Mouse (Mus musculus): ENCODE measurements around the gene Lta.

Gene Lta

DNA sequence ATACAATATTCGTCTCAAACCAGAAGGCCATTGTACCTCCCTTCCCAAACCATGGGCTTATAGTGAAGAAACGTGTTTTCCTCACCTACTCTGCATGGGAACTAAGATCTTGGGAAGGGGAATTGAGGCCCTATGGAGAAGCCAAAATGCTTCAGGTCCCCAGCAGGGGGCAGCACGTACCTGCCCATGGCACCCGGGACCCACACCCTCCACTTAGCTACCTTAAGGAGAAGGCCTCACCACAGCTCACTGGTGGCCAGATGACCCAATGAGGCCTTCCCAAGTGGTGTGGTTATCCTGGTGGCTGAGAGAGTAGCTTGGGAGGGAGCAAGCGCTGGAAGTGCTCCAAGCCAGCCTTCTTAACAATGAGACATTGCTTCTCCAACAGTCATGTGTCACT, 26.6 kb downstream of the Lta start:
- peak; percentile 82 to 84 for DNase-seq

DNA sequence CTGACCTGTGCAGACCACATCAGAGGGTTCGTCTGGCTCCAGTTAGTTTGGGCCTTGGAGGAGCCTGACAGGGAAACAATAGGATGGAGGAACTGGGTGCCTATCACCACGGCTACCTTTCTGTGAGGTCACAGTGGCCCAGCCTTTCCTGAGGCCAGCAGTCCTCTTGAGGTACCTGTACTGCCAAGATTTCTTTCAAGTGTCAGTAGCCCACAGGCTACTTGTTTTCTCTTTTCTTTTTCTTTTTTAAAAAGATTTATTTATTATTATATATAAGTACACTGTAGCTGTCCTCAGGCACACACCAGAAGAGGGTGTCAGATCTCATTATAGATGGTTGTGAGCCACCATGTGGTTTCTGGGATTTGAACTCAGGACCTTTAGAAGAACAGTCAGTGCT, 29.2 kb downstream of the Lta start, which contains the start of gene Aif1:
Gene Aif1, minus strand, starts transcription at position 101 of the 400 bp plus-strand sequence.
- no peak for DNase-seq

DNA sequence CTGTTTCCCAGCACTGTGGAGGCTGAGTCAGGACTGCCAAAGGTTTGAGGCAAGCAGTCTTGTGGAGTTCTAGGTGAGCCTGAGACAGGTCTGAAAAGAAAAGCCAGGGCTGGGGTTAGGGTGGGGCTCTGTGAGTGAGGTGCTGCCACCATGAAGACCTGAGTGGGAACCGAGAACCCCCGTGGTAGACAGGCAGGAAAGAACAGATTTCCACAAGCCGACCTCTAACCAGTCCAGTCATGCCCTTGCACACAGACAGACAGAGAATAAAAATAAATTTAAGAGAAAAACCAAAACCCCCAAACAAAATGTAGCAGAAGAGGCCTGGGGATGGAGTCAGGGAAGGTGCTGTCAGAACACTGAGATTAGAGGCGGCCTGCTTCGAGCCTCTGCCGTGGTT, 29.8 kb downstream of the Lta start:
- no peak for DNase-seq

DNA sequence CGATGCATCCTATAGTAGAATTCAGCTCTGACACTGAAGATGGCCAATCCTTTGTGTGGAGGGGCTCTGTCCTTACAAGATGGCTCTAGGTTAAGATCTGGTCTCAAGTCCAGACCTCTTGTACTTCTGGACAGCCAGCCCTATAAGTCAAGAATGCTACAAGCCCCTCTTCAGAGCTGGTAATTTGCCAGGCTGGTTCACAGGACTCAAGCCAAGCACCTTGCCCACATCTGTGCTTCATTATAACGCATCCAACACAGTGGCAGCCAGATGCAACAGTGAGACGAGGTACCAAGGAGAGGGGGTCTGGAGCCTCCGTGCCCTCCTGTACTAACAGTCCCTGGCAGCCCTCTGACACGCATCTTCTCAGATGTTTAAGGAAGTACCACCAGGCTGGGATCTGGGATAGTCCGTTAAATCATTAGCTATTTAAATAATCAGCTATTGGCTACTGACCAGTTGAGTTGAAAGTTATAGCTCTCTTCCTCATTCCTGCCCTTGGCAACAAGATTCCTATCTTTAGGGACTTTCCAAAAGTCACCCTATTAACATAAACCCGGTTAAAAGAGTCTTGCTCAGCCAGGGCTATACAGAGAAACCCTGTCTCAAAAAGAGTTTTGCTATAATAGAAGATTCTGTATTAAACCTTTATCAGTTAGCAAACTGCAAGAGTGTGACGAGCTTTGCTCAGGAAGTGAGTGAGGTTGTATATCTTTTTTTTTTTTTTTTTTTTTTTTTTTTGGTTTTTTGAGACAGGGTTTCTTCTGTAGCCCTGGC, 30.8 kb downstream of the Lta start:
- no peak for DNase-seq

DNA sequence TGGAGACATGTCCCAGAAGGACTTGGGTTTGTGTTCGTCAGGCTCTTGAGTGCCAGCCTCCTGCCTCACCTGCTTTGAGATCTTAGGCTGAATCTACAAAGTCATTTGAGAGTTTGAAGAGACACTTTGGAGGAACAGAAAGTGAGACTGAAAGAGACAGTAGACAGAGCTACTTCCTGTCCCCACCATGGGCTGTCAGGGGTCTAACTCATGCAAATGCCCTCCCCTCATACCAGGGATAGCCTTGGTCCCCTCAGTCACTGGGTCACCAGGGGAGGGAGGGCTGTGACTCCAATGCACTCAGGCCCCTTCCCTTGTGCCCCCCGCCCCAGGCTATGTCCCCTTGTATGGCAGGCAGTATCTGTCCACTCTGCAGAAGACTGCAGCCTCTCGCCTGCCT, 31.8 kb downstream of the Lta start:
- peak; percentile 37 to 38 for DNase-seq

DNA sequence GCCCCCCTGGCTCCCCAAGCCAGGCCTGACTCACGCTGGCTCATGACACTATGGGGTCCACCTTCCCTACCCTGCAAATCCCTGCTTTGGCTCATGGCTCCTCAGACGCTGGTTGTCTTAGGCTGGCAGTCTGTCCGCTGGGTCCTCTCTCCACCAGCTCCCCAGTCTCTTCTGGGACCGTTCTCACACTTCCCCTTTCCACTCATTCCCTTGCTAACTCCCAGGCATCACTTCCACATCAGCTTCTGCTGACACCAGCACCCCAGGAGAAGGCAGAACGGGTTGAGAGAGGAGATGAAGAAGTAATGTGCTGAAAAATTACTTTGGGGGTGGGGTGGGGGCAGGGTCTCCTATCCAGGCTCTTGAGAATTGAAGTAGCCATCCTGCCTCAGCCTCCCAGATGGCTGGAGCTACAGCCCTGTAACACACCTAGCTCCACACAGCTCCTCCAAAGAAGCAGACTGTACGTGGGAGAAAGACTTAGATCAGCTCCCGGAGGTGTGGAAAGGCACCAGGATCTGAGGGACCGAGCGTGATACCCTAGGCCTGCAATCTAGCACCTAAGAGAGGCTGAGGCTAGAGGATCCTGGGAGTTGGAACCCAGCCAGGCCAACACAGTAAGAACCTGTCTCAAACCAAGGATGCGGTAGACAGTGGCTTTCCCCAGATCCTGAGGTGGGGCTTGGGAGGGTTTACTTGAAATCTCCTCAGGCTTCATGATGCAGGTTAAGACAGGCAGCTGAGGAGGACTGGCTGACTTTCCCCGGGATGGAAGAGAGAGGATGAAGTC, 32.5 kb downstream of the Lta start:
- DNase-seq = peak; percentile 32 to 37

DNA sequence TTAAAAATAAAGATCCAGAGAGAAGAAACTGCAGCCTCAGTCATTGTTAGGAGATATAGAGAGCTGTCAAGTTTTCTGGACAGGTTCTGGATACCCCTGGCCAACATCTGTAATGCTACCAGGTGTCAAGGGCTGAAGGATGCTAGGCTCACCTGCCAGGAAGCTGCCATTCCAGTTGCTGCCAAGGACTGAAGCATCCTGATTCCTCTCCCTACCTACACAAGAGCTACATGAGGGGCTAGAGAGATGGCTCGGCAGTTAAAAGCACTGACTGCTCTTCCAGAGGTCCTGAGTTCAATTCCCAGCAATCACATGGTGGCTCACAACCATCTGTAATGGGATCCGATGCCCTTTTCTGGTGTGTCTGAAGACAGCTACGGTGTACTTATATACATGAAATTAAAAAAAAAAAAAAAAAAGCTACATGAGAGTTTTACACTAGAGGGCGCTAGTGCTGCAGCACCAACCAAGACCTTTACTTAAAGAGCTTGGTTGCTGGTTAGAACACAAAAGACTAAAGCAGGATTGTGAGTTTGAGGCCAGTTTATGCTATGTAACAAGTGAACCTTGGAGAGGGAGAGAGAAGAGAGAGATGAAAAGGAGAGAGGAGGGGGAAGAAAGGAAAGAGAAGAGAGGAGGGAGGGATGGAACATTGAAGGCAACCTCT, 36.5 kb downstream of the Lta start:
- DNase-seq = peak in 1 of 2 experiments; percentile 28

DNA sequence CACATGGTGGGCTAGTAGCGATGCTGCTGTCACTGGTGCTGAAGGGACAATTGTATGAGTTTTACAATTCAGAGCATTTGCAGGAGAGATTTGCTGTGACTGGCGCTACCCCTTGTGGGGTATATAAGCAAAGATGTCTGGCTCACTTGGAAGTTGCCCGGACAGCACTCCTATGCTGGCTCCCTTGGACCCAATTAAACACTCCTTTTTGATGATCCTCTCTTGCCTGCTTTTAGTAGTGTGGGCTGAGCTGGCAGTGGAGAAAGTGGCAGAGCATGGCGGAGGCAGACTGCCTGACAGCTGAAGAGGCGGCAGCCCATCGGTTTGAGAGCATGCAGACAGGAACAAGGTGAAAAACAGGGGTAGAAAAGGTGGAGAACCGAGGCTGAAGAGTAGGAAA, 37.4 kb downstream of the Lta start:
- no peak for DNase-seq

DNA sequence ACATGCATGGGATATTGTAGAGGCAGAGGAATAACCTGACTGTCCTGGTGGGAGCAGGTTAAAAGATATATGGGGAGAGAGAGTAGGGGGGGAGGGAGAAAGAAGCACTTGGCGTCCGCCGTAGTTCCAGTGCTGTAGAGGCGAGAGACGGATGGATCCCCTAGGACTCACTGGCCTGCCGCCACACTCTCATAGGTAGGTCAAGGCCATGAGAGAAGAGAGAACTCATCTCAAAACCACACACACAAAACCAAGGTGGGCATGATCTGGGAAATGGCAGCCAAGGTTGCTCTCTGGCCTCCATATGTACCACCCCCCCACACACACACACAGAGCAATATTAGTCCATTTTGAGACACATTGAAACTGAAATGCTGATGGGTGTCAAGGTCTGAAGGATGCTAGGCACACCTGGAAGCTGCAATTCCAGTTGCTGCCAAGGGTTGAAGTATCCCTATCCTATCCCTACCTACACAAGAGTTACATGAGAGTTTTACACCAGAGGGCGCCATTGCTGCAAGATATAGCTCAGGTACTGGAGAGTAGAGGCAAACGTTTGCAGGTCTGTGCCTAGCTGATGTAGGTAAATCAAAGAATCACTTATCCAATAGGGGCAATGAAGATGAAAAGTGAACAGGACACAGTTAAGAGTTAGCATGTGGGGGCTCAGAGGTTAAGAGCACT, 38.7 kb downstream of the Lta start:
- DNase-seq = peak; percentile 63 to 64

DNA sequence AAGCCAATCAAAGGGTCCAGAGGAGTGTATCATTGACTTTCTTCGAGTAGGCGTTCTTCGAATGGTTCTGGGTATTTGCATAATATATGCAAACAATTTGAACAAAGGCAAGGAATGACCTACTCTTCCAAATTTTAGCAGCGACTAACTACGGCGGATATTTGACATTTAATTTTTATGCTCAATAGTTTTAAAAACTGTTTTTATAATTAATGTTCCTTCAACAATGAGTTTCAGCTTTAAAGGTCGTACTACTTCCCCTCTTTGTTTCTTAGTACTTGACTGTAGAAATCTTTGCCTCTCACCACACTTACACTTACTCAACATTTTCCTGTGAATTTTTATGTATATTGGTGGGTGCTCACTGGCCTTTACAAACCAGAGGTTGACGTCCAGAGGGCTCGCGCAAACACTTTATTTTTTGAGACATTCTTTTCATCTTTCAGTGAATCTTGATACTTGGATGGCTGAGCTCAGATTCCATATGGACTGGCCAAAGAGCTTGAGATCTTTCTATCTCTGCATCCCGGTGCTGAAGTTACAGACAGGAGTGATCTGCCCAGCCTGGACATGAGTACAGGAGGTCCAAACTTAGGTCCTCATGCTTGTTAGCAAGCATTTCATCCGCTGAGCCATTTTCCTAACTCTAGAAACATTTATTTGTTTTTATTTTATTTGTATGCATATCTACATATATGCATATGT, 39.5 kb downstream of the Lta start:
- no peak for DNase-seq

DNA sequence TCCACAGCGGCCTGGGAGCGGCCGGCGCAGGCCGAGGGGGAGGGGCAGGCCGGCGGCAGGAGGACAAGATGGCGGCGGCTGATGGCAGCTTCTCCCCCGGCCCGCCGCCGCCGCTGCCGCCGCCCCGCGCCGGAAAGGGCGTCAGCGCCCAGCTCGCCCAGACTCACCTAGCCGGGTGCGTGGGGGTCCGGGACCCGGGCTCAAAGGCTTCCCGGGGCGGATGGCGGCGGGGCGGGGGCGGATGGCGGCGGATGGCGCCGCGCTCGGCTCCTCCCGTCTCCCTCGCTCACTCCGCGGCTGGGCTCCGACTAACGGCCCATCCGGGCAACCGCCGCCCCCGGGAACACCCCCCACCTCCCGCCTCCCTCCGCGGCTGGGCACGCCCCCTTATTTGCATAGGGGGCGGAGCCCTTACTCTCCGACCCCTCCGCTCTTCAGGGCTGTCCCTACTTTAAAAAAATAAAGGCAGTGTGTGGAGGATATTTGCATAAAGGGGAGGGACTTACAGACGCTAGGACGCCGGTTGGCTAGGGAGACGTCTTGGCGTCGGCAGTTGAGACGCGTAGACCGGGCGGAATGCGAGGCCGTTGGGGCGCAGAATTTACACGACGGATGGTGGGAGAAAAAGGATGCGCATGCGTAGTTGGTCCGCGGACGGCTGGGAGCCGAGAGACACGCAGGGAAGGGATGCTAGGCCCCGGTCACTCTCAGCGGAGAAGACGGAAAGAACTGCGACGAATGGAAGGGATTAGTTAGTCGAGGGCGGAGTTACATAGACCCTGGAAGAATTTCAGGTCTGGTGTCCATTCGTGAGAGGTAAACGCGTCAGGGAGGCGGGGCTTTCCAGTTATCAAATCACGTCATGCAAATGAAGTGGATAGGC, 40.3 kb downstream of the Lta start, which contains the start of gene Prrc2a:
Gene Prrc2a, minus strand, starts transcription at position 330 of the 883 bp plus-strand sequence.
- DNase-seq = peak; percentile 95 to 97

DNA sequence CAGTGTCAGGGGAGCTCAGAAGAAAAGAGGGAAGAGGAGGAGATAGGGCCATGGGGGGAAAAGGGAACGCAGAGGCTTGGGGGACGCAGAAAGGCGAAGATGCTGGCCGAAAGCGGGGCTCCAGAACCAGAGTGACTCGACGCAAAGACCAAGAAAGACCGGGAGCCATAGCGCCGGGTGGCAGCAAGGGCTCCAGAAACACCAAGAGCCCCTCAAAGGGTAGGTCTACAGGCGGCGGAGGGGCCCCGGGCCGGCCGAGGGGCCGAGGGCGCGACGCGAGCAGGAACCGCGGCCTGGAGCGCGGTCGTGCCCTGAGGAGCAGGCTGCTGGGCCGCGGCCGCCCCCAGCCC, 41.0 kb downstream of the Lta start:
- DNase-seq = no peak

DNA sequence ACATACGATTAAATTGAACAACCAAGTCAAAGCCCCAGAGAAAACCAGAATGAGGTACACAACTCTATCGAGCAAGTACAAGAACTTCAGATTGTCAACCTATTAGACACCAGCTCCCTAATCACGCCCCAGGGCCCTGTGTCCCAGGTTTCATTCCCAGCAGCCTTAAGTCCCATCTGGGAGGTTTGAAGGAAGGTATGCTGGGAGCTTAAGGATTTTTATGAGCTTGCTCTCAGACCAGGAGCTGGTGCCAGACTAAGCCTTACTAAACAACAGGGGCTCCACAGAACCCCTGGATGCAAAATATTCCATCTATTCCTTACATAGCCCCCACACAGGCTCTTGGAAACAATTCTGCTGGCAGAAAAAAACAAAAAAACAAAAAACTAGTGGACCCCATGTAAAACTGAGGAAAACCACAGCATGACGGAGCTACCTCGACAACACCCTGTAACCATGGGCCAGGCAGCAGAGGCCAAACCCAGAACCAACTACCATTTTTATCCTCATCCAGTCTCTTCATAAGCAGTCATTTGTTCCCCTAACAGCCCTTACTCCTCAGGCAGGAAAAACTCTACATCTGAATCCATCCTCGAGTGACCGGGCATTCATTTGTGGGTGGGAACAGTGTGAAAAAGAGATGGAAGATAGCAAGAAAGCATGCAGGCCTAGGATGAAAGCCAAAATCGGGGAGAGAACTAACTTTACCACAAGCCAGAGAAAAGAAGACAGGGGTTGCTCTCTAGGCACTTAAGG, 41.6 kb downstream of the Lta start:
- DNase-seq = no peak

DNA sequence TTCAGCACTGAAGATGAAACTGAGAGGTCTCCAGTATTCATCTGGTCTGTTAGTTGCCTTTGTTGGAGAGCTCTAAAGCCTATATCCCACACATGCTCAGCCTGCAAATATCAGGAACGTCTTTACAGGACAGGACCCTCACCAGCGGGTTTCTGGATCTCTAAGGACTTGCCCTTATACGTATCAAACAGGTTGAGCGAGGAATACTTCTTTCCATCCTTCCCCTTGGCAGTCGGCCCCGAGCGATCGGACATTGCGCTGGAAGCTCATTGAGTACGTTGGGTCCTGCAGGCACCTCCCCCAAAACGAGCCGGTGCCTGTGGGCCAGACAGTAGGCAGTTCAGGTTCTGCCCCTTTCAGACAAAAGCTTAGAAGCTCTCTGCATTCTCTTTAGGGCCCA, 42.4 kb downstream of the Lta start:
- DNase-seq = no peak

DNA sequence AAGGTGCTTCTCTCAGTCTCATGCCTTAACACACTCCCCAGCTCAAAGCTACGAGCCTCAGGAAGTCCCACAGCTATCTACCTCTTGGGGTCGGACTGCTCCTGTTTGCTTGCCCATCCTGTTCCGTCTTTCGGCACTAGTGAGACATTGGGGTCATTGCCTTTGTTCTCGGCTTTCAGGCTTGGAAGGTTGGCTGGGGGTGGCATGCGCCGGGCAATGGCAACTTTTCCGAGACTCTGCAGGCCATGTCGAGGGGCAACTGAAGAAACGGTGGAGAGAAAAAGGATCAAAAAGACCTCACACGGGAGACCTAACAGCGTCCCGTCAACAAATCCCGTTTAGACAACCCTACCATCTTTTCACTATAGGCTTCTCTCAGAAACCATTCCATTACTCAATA, 43.0 kb downstream of the Lta start:
- no peak for DNase-seq

DNA sequence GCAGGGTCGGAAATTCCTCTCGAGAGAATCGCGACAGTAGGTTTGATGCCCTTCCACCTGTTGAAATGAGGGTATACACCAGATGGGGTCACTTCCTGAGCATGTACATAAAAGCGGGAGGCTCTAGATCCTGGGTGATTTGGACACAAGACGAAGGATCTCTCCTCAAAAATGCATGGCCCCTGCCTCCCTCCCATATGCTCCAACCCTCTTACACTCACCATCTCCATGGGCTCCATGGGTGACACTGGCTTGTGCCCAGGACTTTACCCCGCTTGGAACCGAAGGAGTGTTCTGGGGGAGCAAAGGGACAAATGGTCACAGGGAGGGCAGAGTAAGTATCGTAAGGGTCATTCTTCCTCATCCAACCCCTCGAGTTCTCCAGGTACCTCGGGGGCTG, 43.7 kb downstream of the Lta start:
- no peak for DNase-seq

DNA sequence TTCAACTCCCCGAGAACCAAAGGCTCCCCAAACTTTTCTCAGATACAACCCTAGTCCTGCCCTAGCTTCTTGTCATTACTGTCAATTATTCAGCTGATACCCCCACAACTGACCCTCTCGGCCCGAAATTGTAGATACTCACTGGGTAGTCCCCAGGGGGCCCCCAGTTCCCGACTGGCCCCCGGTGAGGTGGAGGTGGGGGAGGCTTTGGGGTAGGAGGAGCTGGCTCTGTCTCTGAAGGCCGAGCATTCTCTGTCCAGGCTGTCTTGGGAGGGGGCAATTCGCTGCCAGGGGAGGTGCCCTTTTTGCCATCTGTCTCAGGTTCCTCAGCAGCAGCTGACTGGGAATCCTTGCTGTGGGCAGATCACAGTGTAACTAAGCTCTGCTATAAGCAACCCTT, 45.5 kb downstream of the Lta start:
- DNase-seq = no peak

DNA sequence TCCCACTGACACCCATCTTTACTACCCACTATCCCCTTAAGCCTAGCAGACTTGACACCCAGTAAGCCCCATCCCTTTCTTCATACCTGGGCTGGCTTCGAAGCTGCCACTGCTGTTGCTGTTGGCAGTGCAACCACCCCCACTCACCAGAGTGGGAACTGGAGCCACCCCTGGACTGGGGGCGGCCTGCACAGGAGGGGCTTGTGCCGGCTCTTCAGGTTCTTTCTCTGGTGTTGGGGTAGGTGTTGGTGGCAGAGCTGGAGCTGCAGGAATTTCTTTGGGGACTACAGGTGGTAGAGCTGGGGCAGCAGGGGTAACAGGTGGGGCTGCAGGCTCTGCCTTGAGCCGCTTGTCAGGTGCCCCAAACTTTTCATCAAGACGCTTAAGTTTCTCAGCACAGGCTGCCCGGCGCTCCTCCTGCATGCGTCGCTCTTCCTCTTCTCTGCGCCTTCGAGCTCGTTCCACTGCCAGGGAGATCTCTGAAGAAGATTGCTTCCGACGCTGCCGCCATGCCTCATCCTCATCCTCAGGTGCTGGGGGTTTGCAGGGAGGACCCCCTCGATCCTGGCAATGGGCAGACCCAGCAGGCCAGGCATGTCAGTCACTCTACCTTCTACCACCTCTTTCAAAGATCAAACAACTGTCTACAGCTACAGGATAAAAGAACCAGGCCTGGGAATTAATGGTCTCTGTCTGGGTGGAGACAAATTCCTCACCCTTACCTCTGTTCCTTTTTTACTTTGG, 46.1 kb downstream of the Lta start:
- no peak for DNase-seq

DNA sequence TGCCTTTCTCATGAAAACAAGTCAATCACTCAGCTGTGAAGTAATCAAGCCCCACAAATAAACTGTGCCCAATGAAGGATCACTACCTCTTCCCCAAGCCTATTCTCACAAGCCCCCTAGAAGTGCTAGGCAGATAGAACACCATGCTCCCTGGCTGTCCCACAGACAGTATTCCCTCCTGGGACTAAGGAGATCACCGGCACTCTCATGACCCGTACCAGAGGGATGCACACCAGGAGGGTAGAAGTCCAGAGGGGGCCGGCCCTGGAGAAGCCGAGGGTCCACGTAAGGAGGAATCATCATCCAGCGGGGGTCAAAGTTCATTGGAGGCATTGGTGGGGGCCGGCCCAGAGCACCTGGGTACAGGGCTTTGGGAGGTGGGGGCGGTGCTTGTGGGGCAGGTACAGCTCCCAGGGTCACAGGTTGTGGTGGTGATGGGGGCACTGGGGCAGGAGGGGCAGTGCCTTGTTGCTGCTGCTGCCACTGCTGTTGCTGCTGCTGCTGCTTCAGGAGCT, 47.4 kb downstream of the Lta start:
- DNase-seq = no peak

DNA sequence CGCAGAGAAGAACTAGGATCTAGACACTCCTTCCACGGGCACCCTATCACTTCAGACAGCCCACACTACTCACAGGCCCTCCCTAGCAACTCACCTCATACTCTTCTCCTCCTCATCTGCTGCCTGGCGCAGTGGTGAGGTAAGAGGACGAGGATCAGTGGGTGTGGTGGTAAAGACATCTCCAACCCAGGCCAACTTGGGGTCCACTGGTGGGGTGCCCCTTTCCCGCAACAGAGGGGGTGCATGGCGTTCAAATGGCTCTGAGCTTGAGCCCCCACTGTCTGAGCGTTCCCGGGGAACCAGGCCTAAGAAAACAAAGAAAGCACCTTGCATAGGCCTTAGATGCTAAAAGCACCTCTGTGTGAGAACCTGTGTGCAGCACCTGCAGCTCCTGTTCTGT, 47.9 kb downstream of the Lta start:
- DNase-seq = no peak

Data from thymus, postnatal 36 days (tissue).